Mouse (Mus musculus) midbrain, postnatal 0 days (tissue): ENCODE results near the gene Dcp1a. TPM values are rescaled to one million over a fixed set of nuclear protein-coding genes. Genes with fewer than 3 reads are reported as not detected.
A peak's percentile ranks its signal among the peaks of the same experiment; 100 is the strongest.

Experiments
- ATAC-seq: fragments of 200-750 bp; cut with Nextera tagmentation; 2 replicates; pipeline ENCODE4 v1.8.0; 2017; ENCODE audit warnings: moderate number of reproducible peaks, mild to moderate bottlenecking, moderate TSS enrichment, moderate library complexity; ENCODE audit not compliant: low FRiP score
- DNase-seq: peaks from one replicate; pipeline ENCODE4 v3.0.0-alpha.2; 2015; ENCODE audit warnings: low spot score
- H3K27ac ChIP-seq: fragments of 300-500 bp; sonication (generic); 2 replicates; pipeline ENCODE4 v1.5.1; 2014; ENCODE audit warnings: low read depth, mild to moderate bottlenecking, low read length, mixed read lengths
- H3K27me3 ChIP-seq: fragments of 300-500 bp; sonication (generic); 2 replicates; pipeline ENCODE4 v1.6.1; 2014; ENCODE audit warnings: low read length, control low read depth, mixed read lengths; ENCODE audit not compliant: insufficient read depth
- H3K36me3 ChIP-seq: fragments of 300-500 bp; sonication (generic); 2 replicates; pipeline ENCODE4 v1.6.1; 2014; ENCODE audit warnings: low read length, control low read depth, mixed read lengths; ENCODE audit not compliant: insufficient read depth
- H3K4me1 ChIP-seq: fragments of 300-500 bp; sonication (generic); 2 replicates; pipeline ENCODE4 v1.6.1; 2014; ENCODE audit warnings: mild to moderate bottlenecking, control low read depth, antibody characterized with exemption, low read length, mixed read lengths; ENCODE audit not compliant: insufficient read depth
- H3K4me2 ChIP-seq: fragments of 300-500 bp; sonication (generic); 2 replicates; pipeline ENCODE4 v1.6.1; 2014; ENCODE audit warnings: low read depth, mild to moderate bottlenecking, low read length, mixed read lengths; ENCODE audit not compliant: poor library complexity, severe bottlenecking
- H3K4me3 ChIP-seq: fragments of 300-500 bp; sonication (generic); 2 replicates; pipeline ENCODE4 v1.5.1; 2014; ENCODE audit warnings: low read depth, mild to moderate bottlenecking, low read length, moderate library complexity
- H3K9ac ChIP-seq: fragments of 300-500 bp; sonication (generic); replicated peaks from 2 replicates; pipeline ENCODE4 v1.6.1; 2014; ENCODE audit warnings: mild to moderate bottlenecking, low read length, moderate library complexity, mixed read lengths; ENCODE audit not compliant: poor library complexity, severe bottlenecking
- H3K9me3 ChIP-seq: fragments of 300-500 bp; sonication (generic); 2 replicates; pipeline ENCODE4 v1.6.1; 2016; ENCODE audit warnings: low read length, control low read depth
- CTCF ChIP-seq: IDR thresholded peaks from 2 replicates; pipeline ENCODE4 v1.5.1; 2016; ENCODE audit warnings: antibody characterized with exemption, mild to moderate bottlenecking
- whole genome bisulfite sequencing: fragments of 180-500 bp; shearing (Covaris S2); extraction: QIAGEN DNeasy Blood & Tissue Kit; methylation state at CpG from one replicate; pipeline ENCODE4 v1.1.7; 2014; 5-methylcytosine and 5-hydroxymethylcytosine counted together
- polyA plus RNA-seq: library from polyadenylated mRNA; unstranded; fragments of >200 nt; fragmentation: Nextera tagmentation; extraction: Ambion mirVana; gene quantifications from 2 replicates; pipeline ENCODE4 v1.2.1, GENCODE M21; 2015
- total RNA-seq: library from RNA; depleted of rRNA; stranded (reverse); fragments of >200 nt; gene quantifications from 2 replicates; pipeline ENCODE4 v1.2.3, GENCODE M21; 2014

Dcp1a gene
- total and polyA plus RNA-seq, 2 experiments from 2014 or later, result 11.8 to 22.5 TPM

DNA sequence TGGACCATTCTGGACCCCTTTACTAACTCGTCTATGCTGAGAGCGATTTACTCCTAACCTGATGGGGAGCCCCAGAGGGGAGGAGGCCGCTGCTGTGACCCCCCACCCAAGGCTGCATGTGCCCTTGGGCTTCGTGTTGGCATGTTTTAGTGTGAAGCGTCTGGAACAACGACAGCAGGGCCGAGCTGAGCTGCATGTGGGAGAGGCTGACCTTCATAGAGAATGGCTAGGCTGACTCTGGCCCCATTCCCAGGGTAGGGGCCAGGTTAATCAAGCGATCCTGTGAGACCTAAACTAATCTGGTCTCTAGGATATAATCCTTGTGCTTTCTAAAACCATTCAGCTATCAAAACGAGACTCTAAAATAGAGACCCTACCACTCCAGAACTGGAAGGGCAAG, 78.4 kb downstream of the Dcp1a start:
- H3K27ac ChIP-seq, result no peak overlapping the region
- peaks cover 4% of the 10 kb centered on the region; the same call in 1 of the 2 replicates for H3K4me1 ChIP-seq
- 64% methylated on average over 9 of the region's 9 CpGs for WGBS
- peaks cover 28% of the 10 kb centered on the region for H3K36me3 ChIP-seq
- no peaks in the 10 kb centered on the region for H3K9me3 ChIP-seq
- no peak for TF ChIP-seq CTCF
- DNase-seq, result no peak
- no peak overlapping the region for H3K4me3 ChIP-seq
- no peak overlapping the region for H3K4me2 ChIP-seq
- ATAC-seq, result no peak
- H3K9ac ChIP-seq, result no peak overlapping the region
- no peaks in the 10 kb centered on the region for H3K27me3 ChIP-seq

DNA sequence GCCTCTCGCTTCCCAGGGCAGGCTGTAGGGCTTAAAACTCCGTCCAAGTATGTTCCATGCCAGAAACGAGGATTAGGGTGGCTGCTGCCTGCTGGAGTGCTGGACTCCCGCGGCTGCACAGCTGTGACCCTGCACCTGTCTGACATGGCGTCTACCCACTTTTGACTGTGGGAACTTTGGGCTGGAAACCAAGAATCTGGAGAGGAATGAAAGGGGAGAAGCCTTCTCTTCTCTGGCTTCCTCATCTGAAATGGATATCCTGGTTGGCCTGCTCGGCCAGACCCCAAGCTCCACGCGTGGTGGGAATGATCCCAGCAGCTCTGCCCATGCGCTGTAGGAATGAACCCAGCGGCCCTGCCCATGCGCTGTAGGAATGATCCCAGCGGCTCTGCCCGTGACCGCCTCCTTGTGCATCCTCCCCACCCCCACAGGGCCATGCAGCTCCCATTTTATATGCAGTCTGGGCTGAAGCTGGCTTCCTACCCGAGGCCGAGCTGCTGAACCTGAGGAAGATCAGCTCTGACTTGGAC, 80.1 kb downstream of the Dcp1a start:
- Histone ChIP-seq H3K27ac (no peak overlapping the region), H3K4me3 (no peak overlapping the region), H3K27me3 (no peaks in the 10 kb centered on the region), H3K9ac (no peak overlapping the region), H3K9me3 (no peaks in the 10 kb centered on the region), H3K4me1 (no peaks in the 10 kb centered on the region), H3K4me2 (no peak overlapping the region), H3K36me3 (peaks cover 33% of the 10 kb centered on the region)
- TF ChIP-seq CTCF, result no peak
- ATAC-seq, result no peak
- DNase-seq, result no peak
- WGBS, result 72% methylated on average over 17 of the region's 17 CpGs

DNA sequence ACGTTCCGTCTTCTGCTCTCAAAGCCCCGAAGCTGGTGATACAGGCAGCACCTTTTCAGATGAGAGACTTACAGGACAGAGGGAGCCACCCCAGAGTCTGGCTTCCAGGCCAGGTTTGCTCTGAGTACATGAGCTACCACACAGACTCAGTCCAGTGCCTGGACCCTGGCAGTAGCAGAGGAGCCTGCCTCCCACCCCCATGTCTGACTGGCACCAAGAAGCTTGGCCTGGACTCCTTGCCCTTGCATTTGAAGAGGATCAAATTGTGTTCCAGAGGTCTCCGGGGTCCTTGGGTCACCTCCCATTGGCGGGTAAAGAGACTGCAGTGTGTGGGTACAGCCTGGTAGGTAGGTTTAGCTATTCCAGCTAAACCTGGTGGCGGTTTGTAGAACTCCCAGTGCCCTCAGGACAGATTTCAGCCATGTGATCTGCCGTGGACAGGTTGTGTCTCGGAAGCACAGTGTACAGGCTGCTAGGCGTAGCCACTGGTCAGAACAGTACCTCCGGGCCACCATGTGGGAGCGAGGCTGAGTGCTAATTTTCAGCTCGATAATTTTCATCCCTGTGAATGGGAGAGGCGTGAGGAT, 81.6 kb downstream of the Dcp1a start:
- Histone ChIP-seq H3K9ac (no peak overlapping the region), H3K4me1 (no peaks in the 10 kb centered on the region), H3K4me2 (no peak overlapping the region), H3K9me3 (no peaks in the 10 kb centered on the region), H3K36me3 (peaks cover 47% of the 10 kb centered on the region), H3K27ac (no peak overlapping the region), H3K4me3 (no peak overlapping the region), H3K27me3 (no peaks in the 10 kb centered on the region)
- ATAC-seq (no peak), DNase-seq (no peak)
- no peak; the same call in 1 of the 2 replicates for TF ChIP-seq CTCF
- WGBS, result 90% methylated on average over 13 of the region's 13 CpGs

DNA sequence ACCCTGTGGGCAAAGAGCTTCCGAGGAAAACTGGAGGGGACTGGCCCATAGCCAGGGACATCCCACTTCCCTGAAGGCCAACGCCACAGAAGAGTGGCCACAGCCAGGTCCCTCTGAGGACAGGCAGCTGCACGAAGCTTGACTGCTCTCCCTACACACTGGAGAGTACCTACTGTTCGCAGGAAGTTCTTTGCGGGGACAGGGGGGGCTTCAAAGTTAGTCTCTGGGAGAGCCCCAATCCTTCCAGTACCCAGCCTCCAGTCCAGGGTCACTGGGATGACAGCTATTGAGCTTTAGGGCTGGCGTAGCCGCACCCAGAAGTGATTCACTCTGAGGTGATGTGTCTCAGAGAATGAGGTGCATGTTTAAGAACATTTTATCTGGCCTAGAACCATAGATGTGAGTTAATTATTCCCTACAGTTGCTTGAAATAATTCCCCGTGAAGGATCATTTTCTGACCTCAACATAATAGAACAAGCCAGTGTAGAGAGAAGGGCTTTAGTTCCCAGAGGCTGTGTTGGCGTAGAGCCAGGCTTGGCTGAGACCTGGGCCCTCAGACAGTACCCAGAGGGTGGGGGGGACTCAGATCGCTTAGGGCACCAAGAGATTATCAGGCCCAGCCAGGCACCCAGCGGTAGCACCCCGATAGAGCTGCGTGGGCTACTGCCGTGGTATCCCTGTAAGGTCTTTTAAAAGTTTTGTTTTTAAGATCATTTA, 82.3 kb downstream of the Dcp1a start:
- no peak for TF ChIP-seq CTCF
- DNase-seq (peak; percentile 70), ATAC-seq (no peak)
- Histone ChIP-seq H3K4me2 (no peak overlapping the region), H3K4me3 (no peak overlapping the region), H3K27ac (no peak overlapping the region), H3K36me3 (peaks cover 52% of the 10 kb centered on the region), H3K4me1 (no peaks in the 10 kb centered on the region), H3K9me3 (no peaks in the 10 kb centered on the region), H3K9ac (no peak overlapping the region), H3K27me3 (no peaks in the 10 kb centered on the region)
- WGBS, result 39% methylated on average over 14 of the region's 14 CpGs

- H3K36me3 ChIP-seq, result peaks cover 60% of the 10 kb centered on the region
- DNase-seq, result no peak
- H3K9ac ChIP-seq, result no peak overlapping the region
- TF ChIP-seq CTCF, result no peak
- no peaks in the 10 kb centered on the region for H3K9me3 ChIP-seq
- ATAC-seq, result no peak
- no peak overlapping the region for H3K27ac ChIP-seq
- no peak overlapping the region for H3K4me3 ChIP-seq
- no peaks in the 10 kb centered on the region for H3K27me3 ChIP-seq
- H3K4me2 ChIP-seq, result no peak overlapping the region
- H3K4me1 ChIP-seq, result no peaks in the 10 kb centered on the region
Observed at GRCm38 (mm10) chr14:30562343-30562742, 83.0 kb downstream of the Dcp1a start.

GRCm38 (mm10) chr14:30564451-30564850, 85.1 kb downstream of the Dcp1a start:
- Histone ChIP-seq H3K27ac (no peak overlapping the region), H3K27me3 (no peaks in the 10 kb centered on the region), H3K4me3 (no peak overlapping the region), H3K9me3 (no peaks in the 10 kb centered on the region), H3K9ac (no peak overlapping the region), H3K36me3 (peaks cover 71% of the 10 kb centered on the region), H3K4me1 (no peaks in the 10 kb centered on the region), H3K4me2 (no peak overlapping the region)
- WGBS, result 98% methylated on average over 2 of the region's 2 CpGs
- DNase-seq (no peak), ATAC-seq (no peak)
- no peak for TF ChIP-seq CTCF
